Mouse (Mus musculus) liver, embryonic 13.5 days (tissue): ENCODE measurements around the gene Map2k5. TPM values are rescaled to one million over a fixed set of nuclear protein-coding genes. Genes with fewer than 3 reads are reported as not detected.

Experiments
- ATAC-seq: fragments of 200-750 bp; cut with Nextera tagmentation; 2 replicates; pipeline ENCODE4 v1.8.0; 2017; ENCODE audit warnings: low read depth, mild to moderate bottlenecking, moderate number of reproducible peaks, moderate library complexity
- DNase-seq: peaks from one replicate; pipeline ENCODE4 v3.0.0; 2022
- H3K27ac ChIP-seq: fragments of 300-500 bp; sonication (generic); 2 replicates; pipeline ENCODE4 v1.5.1; 2015; ENCODE audit warnings: moderate library complexity, mild to moderate bottlenecking, inconsistent platforms
- H3K27me3 ChIP-seq: fragments of 300-500 bp; sonication (generic); 2 replicates; pipeline ENCODE4 v1.6.1; 2015; ENCODE audit warnings: mild to moderate bottlenecking, inconsistent platforms
- H3K36me3 ChIP-seq: fragments of 300-500 bp; sonication (generic); 2 replicates; pipeline ENCODE4 v1.6.1; 2015; ENCODE audit warnings: mild to moderate bottlenecking, inconsistent platforms
- H3K4me1 ChIP-seq: fragments of 300-500 bp; sonication (generic); replicated peaks from 2 replicates; pipeline ENCODE4 v1.6.1; 2015; ENCODE audit warnings: inconsistent platforms
- H3K4me2 ChIP-seq: fragments of 300-500 bp; sonication (generic); 2 replicates; pipeline ENCODE4 v1.6.1; 2015; ENCODE audit warnings: inconsistent platforms, mild to moderate bottlenecking, moderate library complexity
- H3K4me3 ChIP-seq: fragments of 300-500 bp; sonication (generic); replicated peaks from 2 replicates; pipeline ENCODE4 v1.5.1; 2015; ENCODE audit warnings: mild to moderate bottlenecking, inconsistent platforms
- H3K9ac ChIP-seq: fragments of 300-500 bp; sonication (generic); 2 replicates; pipeline ENCODE4 v1.6.1; 2015; ENCODE audit warnings: mild to moderate bottlenecking, inconsistent platforms
- H3K9me3 ChIP-seq: fragments of 300-500 bp; sonication (generic); replicated peaks from 2 replicates; pipeline ENCODE4 v1.6.1; 2016; ENCODE audit warnings: inconsistent platforms
- WGBS: fragments of 180-500 bp; shearing (Covaris S2); methylation state at CpG from one replicate; pipeline ENCODE4 v1.1.7; 2015; ENCODE audit not compliant: insufficient replicate concordance; 5-methylcytosine and 5-hydroxymethylcytosine counted together
- polyA plus RNA-seq: library from polyadenylated mRNA; unstranded; fragments of >200 nt; fragmentation: Nextera tagmentation; extraction: Ambion mirVana; gene quantifications from 2 replicates; pipeline ENCODE4 v1.2.1, GENCODE M21; 2015

Map2k5 gene
- polyA plus RNA-seq, 1 experiment from 2014 or later = 10.5 TPM

- Histone ChIP-seq H3K4me1 (peaks cover 16% of the 10 kb centered on the region), H3K27me3 (peaks cover 92% of the 10 kb centered on the region), H3K9ac (no peak overlapping the region), H3K9me3 (no peaks in the 10 kb centered on the region; the same call in 1 of the 2 replicates), H3K36me3 (no peaks in the 10 kb centered on the region), H3K4me3 (no peak overlapping the region), H3K4me2 (no peak overlapping the region), H3K27ac (no peak overlapping the region)
- 3% methylated on average over 20 of the region's 20 CpGs for WGBS
- ATAC-seq (no peak), DNase-seq (peak; percentile 37)
Measured at GRCm38 (mm10) chr9:63151072-63151870, 226.4 kb downstream of the Map2k5 start.

GRCm38 (mm10) chr9:63150086-63150800, 227.5 kb downstream of the Map2k5 start:
- no peak overlapping the region for H3K9ac ChIP-seq
- H3K27me3 ChIP-seq = peaks cover 97% of the 10 kb centered on the region
- 2% methylated on average over 27 of the region's 27 CpGs for WGBS
- H3K27ac ChIP-seq = no peak overlapping the region
- no peak for ATAC-seq
- peaks cover 17% of the 10 kb centered on the region for H3K4me1 ChIP-seq
- H3K36me3 ChIP-seq = no peaks in the 10 kb centered on the region
- H3K4me2 ChIP-seq = no peak overlapping the region
- H3K4me3 ChIP-seq = no peak overlapping the region
- DNase-seq = no peak
- no peaks in the 10 kb centered on the region; the same call in 1 of the 2 replicates for H3K9me3 ChIP-seq

- H3K27me3 ChIP-seq = peaks cover 99% of the 10 kb centered on the region
- peak overlapping the region; percentile 61 for H3K4me2 ChIP-seq
- no peak overlapping the region for H3K27ac ChIP-seq
Measured at GRCm38 (mm10) chr9:63149372-63149766, 228.3 kb downstream of the Map2k5 start.

GRCm38 (mm10) chr9:63148410-63149371, 229.0 kb downstream of the Map2k5 start, which contains the start of gene Skor1:
Gene Skor1 (minus strand): TSS chr9:63148961.
- WGBS = 1% methylated on average over 49 of the region's 108 CpGs
- Histone ChIP-seq H3K9ac (no peak within 1 kb of the TSS), H3K36me3 (no peaks in the 10 kb centered on the region), H3K4me2 (peak within 1 kb of the TSS; percentile 61), H3K27me3 (peaks cover 100% of the 10 kb centered on the region), H3K4me3 (peak within 1 kb of the TSS; percentile 44), H3K4me1 (peaks cover 21% of the 10 kb centered on the region), H3K9me3 (no peaks in the 10 kb centered on the region; the same call in 1 of the 2 replicates), H3K27ac (no peak within 1 kb of the TSS)
- no peak for DNase-seq
- no peak for ATAC-seq

More at GRCm38 (mm10) chr9:63149372-63149766, 228.3 kb downstream of the Map2k5 start:
- Histone ChIP-seq H3K36me3 (no peaks in the 10 kb centered on the region), H3K9ac (no peak overlapping the region), H3K9me3 (no peaks in the 10 kb centered on the region; the same call in 1 of the 2 replicates), H3K4me1 (peaks cover 17% of the 10 kb centered on the region), H3K4me3 (peak overlapping the region; percentile 44)
- DNase-seq (no peak), ATAC-seq (no peak)
- WGBS = 2% methylated on average over 20 of the region's 20 CpGs

DNA sequence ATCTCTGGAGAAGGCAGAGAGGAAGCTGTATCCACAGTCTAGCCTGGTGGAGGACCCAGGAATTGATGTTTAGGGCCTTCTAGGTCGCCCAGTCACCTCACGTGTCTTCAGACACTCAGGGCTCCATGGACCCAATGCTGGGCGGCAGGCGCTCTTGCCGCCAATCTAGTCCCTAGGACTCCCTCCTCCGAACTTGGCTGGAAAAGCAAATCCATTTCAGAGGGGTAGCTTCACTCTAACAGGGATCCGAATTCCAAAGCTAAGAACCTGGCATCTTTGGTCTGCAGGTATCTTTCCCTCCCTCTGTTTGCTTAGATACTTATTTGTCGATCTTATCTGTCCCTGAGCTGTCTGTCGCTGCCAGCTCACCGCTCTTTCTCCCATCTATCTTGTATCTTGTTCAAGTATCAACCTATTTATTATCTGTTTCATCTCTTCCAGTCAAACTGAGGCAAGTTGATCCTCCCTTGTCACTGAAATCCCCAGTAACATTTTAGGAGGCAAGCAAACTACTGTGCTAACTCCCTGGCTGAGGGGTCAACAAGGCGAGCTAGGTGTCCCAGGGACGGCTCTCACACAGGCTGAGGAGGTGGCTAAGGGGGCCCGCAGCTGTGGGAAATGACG, 229.8 kb downstream of the Map2k5 start:
- Histone ChIP-seq H3K4me3 (no peak overlapping the region), H3K9ac (no peak overlapping the region), H3K27me3 (peaks cover 100% of the 10 kb centered on the region), H3K4me2 (no peak overlapping the region), H3K36me3 (no peaks in the 10 kb centered on the region), H3K27ac (no peak overlapping the region), H3K4me1 (peaks cover 21% of the 10 kb centered on the region), H3K9me3 (no peaks in the 10 kb centered on the region; the same call in 1 of the 2 replicates)
- DNase-seq = no peak
- WGBS = 2% methylated on average over 14 of the region's 14 CpGs
- no peak for ATAC-seq

- DNase-seq = no peak
Measured at GRCm38 (mm10) chr9:63147296-63147695, 230.4 kb downstream of the Map2k5 start.

DNA sequence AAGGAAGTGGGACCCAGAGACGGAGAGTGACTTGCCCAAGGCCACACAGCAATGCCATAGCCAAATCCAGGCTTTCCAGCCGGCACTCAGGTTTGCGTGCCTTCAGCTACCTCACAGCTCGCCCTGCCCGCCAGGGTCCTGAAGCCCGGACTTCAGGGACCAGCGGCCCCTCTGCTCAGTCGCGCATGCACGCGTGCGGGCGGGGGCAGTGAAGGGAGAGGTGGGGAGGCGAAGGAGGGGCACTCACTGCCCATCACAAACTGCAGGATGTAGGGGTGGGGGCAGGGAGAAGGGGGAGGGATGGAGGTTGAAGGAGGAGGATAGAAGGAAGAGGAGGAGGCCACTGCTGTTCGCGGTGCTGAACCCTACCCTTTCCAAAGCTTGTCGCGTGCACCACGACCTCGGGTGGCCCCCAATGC, 230.8 kb downstream of the Map2k5 start:
- Histone ChIP-seq H3K36me3 (no peaks in the 10 kb centered on the region), H3K9ac (no peak overlapping the region), H3K4me1 (peaks cover 24% of the 10 kb centered on the region), H3K27ac (no peak overlapping the region), H3K27me3 (peaks cover 100% of the 10 kb centered on the region), H3K4me3 (peak overlapping the region; percentile 19), H3K9me3 (no peaks in the 10 kb centered on the region), H3K4me2 (peak overlapping the region; percentile 32; the same call in 1 of the 2 replicates)
- no peak for DNase-seq
- ATAC-seq = no peak
- under 1% methylated on average over 20 of the region's 20 CpGs for whole genome bisulfite sequencing

More at GRCm38 (mm10) chr9:63147296-63147695, 230.4 kb downstream of the Map2k5 start:
- Histone ChIP-seq H3K9me3 (no peaks in the 10 kb centered on the region; the same call in 1 of the 2 replicates), H3K4me3 (no peak overlapping the region), H3K4me2 (no peak overlapping the region), H3K9ac (no peak overlapping the region), H3K27ac (no peak overlapping the region), H3K4me1 (peaks cover 24% of the 10 kb centered on the region), H3K36me3 (no peaks in the 10 kb centered on the region), H3K27me3 (peaks cover 100% of the 10 kb centered on the region)
- ATAC-seq = no peak
- WGBS = 2% methylated on average over 9 of the region's 9 CpGs

- no peaks in the 10 kb centered on the region for H3K36me3 ChIP-seq
- peak overlapping the region; percentile 32 for H3K4me2 ChIP-seq
- no peaks in the 10 kb centered on the region for H3K9me3 ChIP-seq
- DNase-seq (no peak), ATAC-seq (no peak)
- no peak overlapping the region for H3K27ac ChIP-seq
- H3K4me1 ChIP-seq = peaks cover 24% of the 10 kb centered on the region
- 2% methylated on average over 46 of the region's 46 CpGs for whole genome bisulfite sequencing
- H3K27me3 ChIP-seq = peaks cover 100% of the 10 kb centered on the region
- H3K4me3 ChIP-seq = peak overlapping the region; percentile 19
- H3K9ac ChIP-seq = no peak overlapping the region
Measured at GRCm38 (mm10) chr9:63146126-63146855, 231.4 kb downstream of the Map2k5 start.

DNA sequence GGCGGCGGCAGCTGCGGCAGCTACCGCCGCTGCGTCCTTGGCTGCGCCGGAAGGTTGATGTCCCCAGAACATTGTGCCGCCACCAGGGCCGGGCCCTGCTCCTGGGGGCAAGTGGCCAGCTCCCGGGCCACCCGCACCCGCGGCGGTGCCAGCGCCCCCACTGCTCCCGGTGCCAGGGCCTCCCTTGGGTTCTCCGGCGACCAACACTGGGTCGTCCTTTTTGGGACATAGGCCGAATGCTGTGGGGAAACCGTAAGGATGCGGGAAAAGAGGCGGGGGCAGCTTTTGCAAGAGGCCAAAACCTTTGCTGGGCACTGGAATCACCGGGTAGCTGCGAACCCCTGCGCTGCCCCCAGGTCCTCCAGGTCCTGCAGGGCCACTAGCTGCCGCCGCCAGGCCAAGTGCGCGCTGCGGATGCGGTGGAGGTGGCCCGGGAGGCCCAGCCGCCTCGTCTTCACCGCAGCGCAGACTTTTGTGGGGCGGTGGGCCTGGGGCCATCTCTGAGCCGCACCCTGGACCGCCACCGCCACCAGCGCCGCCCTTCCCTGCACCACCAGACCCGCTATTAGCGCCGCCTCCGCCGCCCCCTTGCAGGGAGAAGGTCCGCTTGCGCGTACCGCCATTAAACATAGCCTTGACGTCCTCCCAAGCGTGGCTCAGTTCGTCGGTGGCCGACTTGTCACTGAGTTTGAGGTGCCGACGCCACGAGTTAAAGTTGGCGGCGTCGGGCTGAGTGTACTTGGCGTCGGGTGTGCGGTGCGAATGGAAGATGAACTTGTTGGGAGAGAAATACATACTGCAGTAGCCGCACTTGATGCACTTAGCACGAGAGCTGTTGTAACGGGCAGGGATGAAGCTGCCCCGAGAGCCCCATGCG, 232.2 kb downstream of the Map2k5 start:
- no peak overlapping the region for H3K27ac ChIP-seq

More for the DNA sequence above, 232.2 kb downstream of the Map2k5 start:
- H3K36me3 ChIP-seq = no peaks in the 10 kb centered on the region
- DNase-seq (no peak), ATAC-seq (no peak)
- H3K4me3 ChIP-seq = 0 out of 2 replicates have a peak overlapping the region, but pooled peaks have one; percentile 8
- no peak overlapping the region for H3K9ac ChIP-seq
- peaks cover 100% of the 10 kb centered on the region for H3K27me3 ChIP-seq
- no peaks in the 10 kb centered on the region for H3K9me3 ChIP-seq
- peaks cover 24% of the 10 kb centered on the region for H3K4me1 ChIP-seq
- WGBS = 2% methylated on average over 71 of the region's 73 CpGs
- H3K4me2 ChIP-seq = 0 out of 2 replicates have a peak overlapping the region, but pooled peaks have one; percentile 32
